Mouse (Mus musculus) forebrain, embryonic 16.5 days (tissue): ENCODE measurements around the gene Adgrb2. TPM values are rescaled to one million over a fixed set of nuclear protein-coding genes. Genes with fewer than 3 reads are reported as not detected.
A peak's percentile ranks its signal among the peaks of the same experiment; 100 is the strongest.

Source experiments
- ATAC-seq: fragments of 200-750 bp; cut with Nextera tagmentation; 2 replicates; pipeline ENCODE4 v1.8.0; 2017; ENCODE audit warnings: mild to moderate bottlenecking, moderate library complexity
- H3K27ac ChIP-seq: fragments of 300-500 bp; sonication (generic); 2 replicates; pipeline ENCODE4 v1.5.1; 2014; ENCODE audit warnings: low read length, control low read depth
- H3K27me3 ChIP-seq: fragments of 300-500 bp; sonication (generic); replicated peaks from 2 replicates; pipeline ENCODE4 v1.6.1; 2014; ENCODE audit warnings: low read length; ENCODE audit not compliant: control insufficient read depth, insufficient read depth
- H3K36me3 ChIP-seq: fragments of 300-500 bp; sonication (generic); 2 replicates; pipeline ENCODE4 v1.6.1; 2014; ENCODE audit not compliant: control insufficient read depth, insufficient read depth
- H3K4me1 ChIP-seq: fragments of 300-500 bp; sonication (generic); replicated peaks from 2 replicates; pipeline ENCODE4 v1.6.1; 2014; ENCODE audit warnings: low read length; ENCODE audit not compliant: control insufficient read depth, insufficient read depth
- H3K4me2 ChIP-seq: fragments of 300-500 bp; sonication (generic); 2 replicates; pipeline ENCODE4 v1.6.1; 2014; ENCODE audit warnings: mild to moderate bottlenecking, low read length, control low read depth
- H3K4me3 ChIP-seq: fragments of 300-500 bp; sonication (generic); replicated peaks from 2 replicates; pipeline ENCODE4 v1.5.1; 2014; ENCODE audit warnings: mild to moderate bottlenecking, low read length, control low read depth
- H3K9ac ChIP-seq: fragments of 300-500 bp; sonication (generic); replicated peaks from 2 replicates; pipeline ENCODE4 v1.6.1; 2014; ENCODE audit warnings: low read depth, low read length, control low read depth
- H3K9me3 ChIP-seq: fragments of 300-500 bp; sonication (generic); 2 replicates; pipeline ENCODE4 v1.6.1; 2016; ENCODE audit warnings: low read length; ENCODE audit not compliant: control insufficient read depth
- WGBS: fragments of 180-500 bp; shearing (Covaris S2); extraction: QIAGEN DNeasy Blood & Tissue Kit; methylation state at CpG from one replicate; pipeline ENCODE4 v1.1.7; 2014; 5-methylcytosine and 5-hydroxymethylcytosine counted together
- polyA plus RNA-seq: library from polyadenylated mRNA; unstranded; fragments of >200 nt; fragmentation: Nextera tagmentation; extraction: Ambion mirVana; gene quantifications from 2 replicates; pipeline ENCODE4 v1.2.1, GENCODE M21; 2015

Gene Adgrb2
- polyA plus RNA-seq, 1 experiment from 2014 or later: 12.2 TPM

DNA sequence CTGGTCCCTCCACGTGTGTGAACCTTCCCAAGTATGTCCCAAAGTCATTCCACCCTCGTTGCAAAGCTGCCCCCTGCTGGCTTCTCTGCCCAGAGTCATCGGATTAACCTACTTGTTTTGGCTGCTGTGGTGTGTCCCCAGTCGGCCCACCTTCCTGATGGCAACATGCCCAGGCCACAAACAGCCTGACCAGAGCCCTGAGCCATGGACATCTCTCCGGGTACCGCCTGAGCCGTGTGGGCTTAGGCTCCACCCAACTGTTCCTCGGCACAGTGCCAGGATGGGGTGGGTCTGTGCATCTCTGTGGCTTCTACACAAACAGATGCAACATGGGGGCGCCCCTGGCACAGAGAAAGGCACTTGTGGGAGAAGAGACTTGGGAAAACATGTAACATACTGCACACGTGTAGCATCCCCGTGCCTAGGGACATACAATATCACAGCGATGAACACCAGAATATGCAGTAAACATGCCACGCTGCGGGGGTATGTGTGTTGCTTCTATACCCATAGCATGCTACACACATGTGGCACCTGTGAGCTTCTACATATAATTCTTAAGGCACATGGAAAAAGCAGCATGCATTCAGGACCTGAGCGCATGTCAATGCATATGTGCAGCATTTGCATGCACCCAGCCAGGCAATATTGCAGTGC lies 778 bp upstream of the Adgrb2 start:
- H3K9me3 ChIP-seq: no peaks in the 10 kb centered on the region
- H3K9ac ChIP-seq: peak overlapping the region; percentile 68
- peak overlapping the region; percentile 89 for H3K4me2 ChIP-seq
- peak overlapping the region; percentile 58 for H3K27ac ChIP-seq
- ATAC-seq: peak; percentile 32; the same call in 1 of the 2 replicates
- peaks cover 55% of the 10 kb centered on the region for H3K4me1 ChIP-seq
- H3K4me3 ChIP-seq: peak overlapping the region; percentile 63
- 0 out of 2 replicates have a peak, but pooled peaks cover 2% of the 10 kb centered on the region for H3K27me3 ChIP-seq
- no peaks in the 10 kb centered on the region for H3K36me3 ChIP-seq
- 1% methylated on average over 15 of the region's 15 CpGs for WGBS

- Histone ChIP-seq H3K4me2 (peak overlapping the region; percentile 89), H3K4me1 (peaks cover 65% of the 10 kb centered on the region), H3K9ac (peak overlapping the region; percentile 68), H3K36me3 (no peaks in the 10 kb centered on the region), H3K27ac (peak overlapping the region; percentile 79), H3K27me3 (0 out of 2 replicates have a peak, but pooled peaks cover 2% of the 10 kb centered on the region), H3K9me3 (no peaks in the 10 kb centered on the region), H3K4me3 (peak overlapping the region; percentile 63)
- 0% methylated on average over 35 of the region's 48 CpGs for WGBS
- 0 out of 2 replicates have a peak, but pooled peaks have one; percentile 2 for ATAC-seq
Observed at GRCm38 (mm10) chr4:129985161-129985670, 546 bp downstream of the Adgrb2 start.

GRCm38 (mm10) chr4:129985671-129986441 lies 1.2 kb downstream of the Adgrb2 start:
- Histone ChIP-seq H3K9me3 (no peaks in the 10 kb centered on the region), H3K4me1 (peaks cover 67% of the 10 kb centered on the region), H3K4me3 (peak overlapping the region; percentile 63), H3K4me2 (peak overlapping the region; percentile 89), H3K27ac (no peak overlapping the region), H3K9ac (peak overlapping the region; percentile 68), H3K36me3 (no peaks in the 10 kb centered on the region), H3K27me3 (0 out of 2 replicates have a peak, but pooled peaks cover 2% of the 10 kb centered on the region)
- WGBS: under 1% methylated on average over 53 of the region's 58 CpGs
- ATAC-seq: peak; percentile 29

- ATAC-seq: peak; percentile 9; the same call in 1 of the 2 replicates
- H3K27me3 ChIP-seq: 0 out of 2 replicates have a peak, but pooled peaks cover 2% of the 10 kb centered on the region
- WGBS: under 1% methylated on average over 50 of the region's 53 CpGs
- H3K9me3 ChIP-seq: no peaks in the 10 kb centered on the region
- peak overlapping the region; percentile 50 for H3K4me3 ChIP-seq
- H3K4me1 ChIP-seq: peaks cover 54% of the 10 kb centered on the region
- peak overlapping the region; percentile 89 for H3K4me2 ChIP-seq
- no peaks in the 10 kb centered on the region for H3K36me3 ChIP-seq
- peak overlapping the region; percentile 32; the same call in 1 of the 2 replicates for H3K27ac ChIP-seq
- peak overlapping the region; percentile 68 for H3K9ac ChIP-seq
Observed at GRCm38 (mm10) chr4:129987825-129988504, 3.3 kb downstream of the Adgrb2 start.

- Histone ChIP-seq H3K4me1 (peaks cover 55% of the 10 kb centered on the region), H3K27me3 (0 out of 2 replicates have a peak, but pooled peaks cover 2% of the 10 kb centered on the region), H3K27ac (no peak overlapping the region), H3K4me3 (no peak overlapping the region), H3K36me3 (no peaks in the 10 kb centered on the region), H3K9ac (peak overlapping the region; percentile 31; the same call in 1 of the 2 replicates), H3K9me3 (no peaks in the 10 kb centered on the region), H3K4me2 (no peak overlapping the region)
- WGBS: 17% methylated on average over 4 of the region's 4 CpGs
- no peak for ATAC-seq
Observed at GRCm38 (mm10) chr4:129989925-129990324, 5.3 kb downstream of the Adgrb2 start.

GRCm38 (mm10) chr4:129992720-129993119 lies 8.1 kb downstream of the Adgrb2 start:
- Histone ChIP-seq H3K27me3 (no peaks in the 10 kb centered on the region), H3K9me3 (no peaks in the 10 kb centered on the region), H3K9ac (no peak overlapping the region), H3K27ac (no peak overlapping the region), H3K4me3 (no peak overlapping the region), H3K36me3 (no peaks in the 10 kb centered on the region), H3K4me1 (peaks cover 46% of the 10 kb centered on the region), H3K4me2 (no peak overlapping the region)
- 78% methylated on average over 16 of the region's 16 CpGs for WGBS
- no peak for ATAC-seq

DNA sequence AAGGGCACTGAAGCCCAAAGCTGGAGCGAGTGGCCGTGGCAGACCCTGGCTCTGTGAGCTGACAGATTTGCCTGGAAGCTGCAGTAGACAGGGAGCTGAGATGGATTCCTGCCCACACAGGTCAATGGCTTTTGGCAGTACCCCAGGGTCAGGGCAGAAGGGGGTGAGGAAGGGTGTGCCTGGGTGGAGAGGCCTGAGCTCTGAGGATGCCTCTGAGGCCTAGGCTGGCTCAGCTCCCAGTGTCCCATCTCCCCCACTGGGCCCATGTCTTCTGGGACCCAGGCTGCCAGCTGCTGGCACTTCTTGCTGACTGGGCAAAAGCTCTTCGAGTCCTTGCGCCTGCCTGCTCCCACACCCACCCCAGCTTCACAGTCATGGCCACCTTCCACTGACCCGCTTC lies 8.5 kb downstream of the Adgrb2 start:
- Histone ChIP-seq H3K9ac (no peak overlapping the region), H3K4me1 (peaks cover 41% of the 10 kb centered on the region), H3K9me3 (no peaks in the 10 kb centered on the region), H3K4me3 (no peak overlapping the region), H3K36me3 (no peaks in the 10 kb centered on the region), H3K27me3 (no peaks in the 10 kb centered on the region), H3K4me2 (no peak overlapping the region), H3K27ac (no peak overlapping the region)
- ATAC-seq: no peak
- WGBS: 83% methylated on average over 5 of the region's 5 CpGs

DNA sequence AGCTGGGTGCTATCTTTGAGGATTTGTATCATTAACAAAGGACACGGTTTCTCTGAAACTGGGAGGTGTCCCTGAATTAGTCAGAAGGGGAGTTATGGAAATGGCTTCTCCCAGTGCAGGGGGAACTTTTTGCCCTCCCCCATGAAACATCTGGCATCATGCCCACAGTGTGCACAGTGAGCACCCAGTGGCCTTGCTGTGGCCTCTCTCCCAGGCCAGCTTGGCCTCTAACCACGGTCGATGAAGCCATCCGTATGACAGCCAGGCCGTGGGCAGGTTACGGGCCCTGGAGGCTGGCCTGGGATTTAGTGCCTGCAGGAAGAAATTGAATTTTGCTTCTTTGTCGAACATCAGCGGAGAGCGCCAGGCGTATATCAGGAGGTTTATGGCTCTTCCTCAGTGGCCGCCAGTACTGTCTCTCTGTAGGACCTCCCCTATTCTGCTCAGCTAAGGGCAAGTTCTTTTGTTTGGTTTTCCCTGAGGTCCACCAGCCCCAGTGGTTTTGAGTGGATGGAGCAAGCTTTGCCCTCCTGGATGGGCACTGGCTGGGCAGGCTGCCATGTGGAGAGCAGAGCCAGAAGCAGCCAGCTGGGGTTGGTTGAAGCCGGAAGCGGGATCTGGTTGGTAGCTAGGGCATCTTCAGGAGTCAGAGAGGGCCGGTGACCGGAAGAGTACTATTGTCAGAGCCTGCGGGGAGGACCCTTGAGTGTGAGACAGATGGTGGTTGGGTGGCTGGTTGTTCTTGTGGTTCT lies 9.4 kb downstream of the Adgrb2 start:
- H3K9me3 ChIP-seq: no peaks in the 10 kb centered on the region
- no peaks in the 10 kb centered on the region for H3K36me3 ChIP-seq
- WGBS: 76% methylated on average over 16 of the region's 16 CpGs
- no peak overlapping the region for H3K9ac ChIP-seq
- peaks cover 37% of the 10 kb centered on the region for H3K4me1 ChIP-seq
- H3K27ac ChIP-seq: peak overlapping the region; percentile 73; the same call in 1 of the 2 replicates
- no peak overlapping the region for H3K4me2 ChIP-seq
- 0 out of 2 replicates have a peak, but pooled peaks have one; percentile 18 for ATAC-seq
- H3K4me3 ChIP-seq: no peak overlapping the region
- no peaks in the 10 kb centered on the region for H3K27me3 ChIP-seq
